Mouse (Mus musculus): ENCODE results near the gene Epdr1.

The Epdr1 gene

GRCm38 (mm10) chr13:19614311-19614710, 5.4 kb downstream of the Epdr1 start:
- H3K36me3 ChIP-seq (ENCODE audit: insufficient read depth, low read length) = no peaks in the 10 kb centered on the region

GRCm38 (mm10) chr13:19613426-19613825, 6.3 kb downstream of the Epdr1 start:
- H3K4me3 ChIP-seq (replicated peaks; ENCODE audit: low read length) = no peak overlapping the region
- peaks cover 10% of the 10 kb centered on the region for H3K4me1 ChIP-seq (replicated peaks; ENCODE audit: low read depth, low read length)
- H3K36me3 ChIP-seq (ENCODE audit: insufficient read depth, low read length) = no peaks in the 10 kb centered on the region
- no peaks in the 10 kb centered on the region for H3K9me3 ChIP-seq (ENCODE audit: low read length)
- no peak for TF ChIP-seq NANOG (IDR thresholded peaks at IDR 0.05; ENCODE audit: borderline replicate concordance, low read length)
- no peak for TF ChIP-seq CTCF (conservative IDR thresholded peaks at IDR 0.05; ENCODE audit: low read length)
- TF ChIP-seq POU5F1 (IDR thresholded peaks at IDR 0.05; ENCODE audit: borderline replicate concordance, low read length) = no peak
- H3K27me3 ChIP-seq (ENCODE audit: insufficient read depth, low read length) = no peaks in the 10 kb centered on the region

More at GRCm38 (mm10) chr13:19614311-19614710, 5.4 kb downstream of the Epdr1 start:
- TF ChIP-seq NANOG (IDR thresholded peaks at IDR 0.05; ENCODE audit: borderline replicate concordance, low read length) = no peak
- TF ChIP-seq CTCF (conservative IDR thresholded peaks at IDR 0.05; ENCODE audit: low read length) = no peak
- TF ChIP-seq POU5F1 (IDR thresholded peaks at IDR 0.05; ENCODE audit: borderline replicate concordance, low read length) = no peak
- Histone ChIP-seq H3K4me3 (replicated peaks; ENCODE audit: low read length) (no peak overlapping the region), H3K9me3 (ENCODE audit: low read length) (no peaks in the 10 kb centered on the region), H3K27me3 (ENCODE audit: insufficient read depth, low read length) (no peaks in the 10 kb centered on the region), H3K4me1 (replicated peaks; ENCODE audit: low read depth, low read length) (peaks cover 11% of the 10 kb centered on the region)

GRCm38 (mm10) chr13:19612963-19613362, 6.8 kb downstream of the Epdr1 start:
- Histone ChIP-seq H3K9me3 (ENCODE audit: low read length) (no peaks in the 10 kb centered on the region), H3K27me3 (ENCODE audit: insufficient read depth, low read length) (no peaks in the 10 kb centered on the region), H3K36me3 (ENCODE audit: insufficient read depth, low read length) (no peaks in the 10 kb centered on the region), H3K4me1 (replicated peaks; ENCODE audit: low read depth, low read length) (peaks cover 7% of the 10 kb centered on the region), H3K4me3 (replicated peaks; ENCODE audit: low read length) (no peak overlapping the region)
- TF ChIP-seq NANOG (IDR thresholded peaks at IDR 0.05; ENCODE audit: borderline replicate concordance, low read length) (no peak), CTCF (conservative IDR thresholded peaks at IDR 0.05; ENCODE audit: low read length) (no peak), POU5F1 (IDR thresholded peaks at IDR 0.05; ENCODE audit: borderline replicate concordance, low read length) (no peak)

GRCm38 (mm10) chr13:19612348-19612747, 7.4 kb downstream of the Epdr1 start:
- Histone ChIP-seq H3K36me3 (ENCODE audit: insufficient read depth, low read length) (no peaks in the 10 kb centered on the region), H3K4me3 (replicated peaks; ENCODE audit: low read length) (no peak overlapping the region), H3K9me3 (ENCODE audit: low read length) (no peaks in the 10 kb centered on the region), H3K4me1 (replicated peaks; ENCODE audit: low read depth, low read length) (peaks cover 7% of the 10 kb centered on the region), H3K27me3 (ENCODE audit: insufficient read depth, low read length) (no peaks in the 10 kb centered on the region)
- TF ChIP-seq POU5F1 (IDR thresholded peaks at IDR 0.05; ENCODE audit: borderline replicate concordance, low read length) = no peak
- no peak for TF ChIP-seq NANOG (IDR thresholded peaks at IDR 0.05; ENCODE audit: borderline replicate concordance, low read length)
- no peak for TF ChIP-seq CTCF (conservative IDR thresholded peaks at IDR 0.05; ENCODE audit: low read length)

- no peaks in the 10 kb centered on the region for H3K36me3 ChIP-seq (ENCODE audit: insufficient read depth, low read length)
- no peak overlapping the region for H3K4me3 ChIP-seq (replicated peaks; ENCODE audit: low read length)
- H3K27me3 ChIP-seq (ENCODE audit: insufficient read depth, low read length) = no peaks in the 10 kb centered on the region
- no peaks in the 10 kb centered on the region for H3K9me3 ChIP-seq (ENCODE audit: low read length)
- TF ChIP-seq POU5F1 (IDR thresholded peaks at IDR 0.05; ENCODE audit: borderline replicate concordance, low read length) = no peak
- no peak for TF ChIP-seq CTCF (conservative IDR thresholded peaks at IDR 0.05; ENCODE audit: low read length)
- no peak for TF ChIP-seq NANOG (IDR thresholded peaks at IDR 0.05; ENCODE audit: borderline replicate concordance, low read length)
- H3K4me1 ChIP-seq (replicated peaks; ENCODE audit: low read depth, low read length) = peaks cover 7% of the 10 kb centered on the region
These were observed 11.6 kb downstream of the Epdr1 start for GRCm38 (mm10) chr13:19608120-19608519.

- Histone ChIP-seq H3K27me3 (ENCODE audit: insufficient read depth, low read length) (no peaks in the 10 kb centered on the region), H3K36me3 (ENCODE audit: insufficient read depth, low read length) (no peaks in the 10 kb centered on the region), H3K9me3 (ENCODE audit: low read length) (no peaks in the 10 kb centered on the region), H3K4me3 (replicated peaks; ENCODE audit: low read length) (no peak overlapping the region), H3K4me1 (replicated peaks; ENCODE audit: low read depth, low read length) (no peaks in the 10 kb centered on the region)
- TF ChIP-seq CTCF (conservative IDR thresholded peaks at IDR 0.05; ENCODE audit: low read length) = no peak
- no peak for TF ChIP-seq NANOG (IDR thresholded peaks at IDR 0.05; ENCODE audit: borderline replicate concordance, low read length)
- no peak for TF ChIP-seq POU5F1 (IDR thresholded peaks at IDR 0.05; ENCODE audit: borderline replicate concordance, low read length)
These were observed 14.8 kb downstream of the Epdr1 start for GRCm38 (mm10) chr13:19604916-19605315.

- H3K4me1 ChIP-seq (replicated peaks; ENCODE audit: low read depth, low read length) = 0 out of 2 replicates have a peak, but pooled peaks cover 4% of the 10 kb centered on the region
- H3K27me3 ChIP-seq (ENCODE audit: insufficient read depth, low read length) = no peaks in the 10 kb centered on the region
- no peaks in the 10 kb centered on the region for H3K36me3 ChIP-seq (ENCODE audit: insufficient read depth, low read length)
- no peaks in the 10 kb centered on the region for H3K9me3 ChIP-seq (ENCODE audit: low read length)
- no peak overlapping the region for H3K4me3 ChIP-seq (replicated peaks; ENCODE audit: low read length)
- TF ChIP-seq POU5F1 (IDR thresholded peaks at IDR 0.05; ENCODE audit: borderline replicate concordance, low read length) (no peak), NANOG (IDR thresholded peaks at IDR 0.05; ENCODE audit: borderline replicate concordance, low read length) (no peak), CTCF (conservative IDR thresholded peaks at IDR 0.05; ENCODE audit: low read length) (no peak)
These were observed 16.0 kb downstream of the Epdr1 start for GRCm38 (mm10) chr13:19603719-19604118.

GRCm38 (mm10) chr13:19602531-19602930, 17.2 kb downstream of the Epdr1 start:
- no peak overlapping the region for H3K4me3 ChIP-seq (replicated peaks; ENCODE audit: low read length)
- H3K9me3 ChIP-seq (ENCODE audit: low read length) = no peaks in the 10 kb centered on the region
- no peaks in the 10 kb centered on the region for H3K27me3 ChIP-seq (ENCODE audit: insufficient read depth, low read length)
- no peaks in the 10 kb centered on the region for H3K36me3 ChIP-seq (ENCODE audit: insufficient read depth, low read length)
- TF ChIP-seq CTCF (conservative IDR thresholded peaks at IDR 0.05; ENCODE audit: low read length) = no peak
- no peak for TF ChIP-seq POU5F1 (IDR thresholded peaks at IDR 0.05; ENCODE audit: borderline replicate concordance, low read length)
- TF ChIP-seq NANOG (IDR thresholded peaks at IDR 0.05; ENCODE audit: borderline replicate concordance, low read length) = no peak
- peaks cover 12% of the 10 kb centered on the region for H3K4me1 ChIP-seq (replicated peaks; ENCODE audit: low read depth, low read length)

GRCm38 (mm10) chr13:19599242-19599641, 20.5 kb downstream of the Epdr1 start:
- no peaks in the 10 kb centered on the region for H3K27me3 ChIP-seq (ENCODE audit: insufficient read depth, low read length)
- H3K9me3 ChIP-seq (ENCODE audit: low read length) = no peaks in the 10 kb centered on the region
- H3K4me1 ChIP-seq (replicated peaks; ENCODE audit: low read depth, low read length) = peaks cover 26% of the 10 kb centered on the region
- TF ChIP-seq POU5F1 (IDR thresholded peaks at IDR 0.05; ENCODE audit: borderline replicate concordance, low read length) (no peak), CTCF (conservative IDR thresholded peaks at IDR 0.05; ENCODE audit: low read length) (no peak), NANOG (IDR thresholded peaks at IDR 0.05; ENCODE audit: borderline replicate concordance, low read length) (no peak)
- H3K4me3 ChIP-seq (replicated peaks; ENCODE audit: low read length) = no peak overlapping the region
- 0 out of 2 replicates have a peak, but pooled peaks cover under 1% of the 10 kb centered on the region for H3K36me3 ChIP-seq (ENCODE audit: insufficient read depth, low read length)
